Mouse (Mus musculus) embryonic facial prominence, embryonic 14.5 days (tissue): ENCODE measurements at regions not wholly inside any gene's neighbourhood (a gene's known extent, or its start where the extent isn't known, plus 50 kb on each side); places are given as distances from the start of the nearest gene placed in this dataset.
"Not testable (repeated sequence)": the region's sequence is repeated elsewhere in the genome, so short reads cannot be mapped to it uniquely, and the experiment has no call there.

Experiments used
- ATAC-seq: fragments of 200-750 bp; cut with Nextera tagmentation; 2 replicates; pipeline ENCODE4 v1.8.0; 2017; ENCODE audit warnings: low read depth, moderate number of reproducible peaks, moderate TSS enrichment
- DNase-seq: peaks from one replicate; pipeline ENCODE4 v3.0.0-alpha.2; 2015; ENCODE audit warnings: low spot score
- H3K27ac ChIP-seq: fragments of 300-500 bp; sonication (generic); replicated peaks from 2 replicates; pipeline ENCODE4 v1.5.1; 2014; ENCODE audit warnings: low read depth, mild to moderate bottlenecking, low read length, moderate library complexity
- H3K27me3 ChIP-seq: fragments of 300-500 bp; sonication (generic); replicated peaks from 2 replicates; pipeline ENCODE4 v1.6.1; 2014; ENCODE audit warnings: low read length; ENCODE audit not compliant: control insufficient read depth, insufficient read depth
- H3K36me3 ChIP-seq: fragments of 300-500 bp; sonication (generic); 2 replicates; pipeline ENCODE4 v1.6.1; 2014; ENCODE audit warnings: low read length, mixed read lengths; ENCODE audit not compliant: control insufficient read depth, insufficient read depth
- H3K4me1 ChIP-seq: fragments of 300-500 bp; sonication (generic); 2 replicates; pipeline ENCODE4 v1.6.1; 2014; ENCODE audit warnings: antibody characterized with exemption, low read length; ENCODE audit not compliant: control insufficient read depth, insufficient read depth
- H3K4me2 ChIP-seq: fragments of 300-500 bp; sonication (generic); 2 replicates; pipeline ENCODE4 v1.6.1; 2014; ENCODE audit warnings: low read depth, mild to moderate bottlenecking, low read length, moderate library complexity, mixed read lengths
- H3K4me3 ChIP-seq: fragments of 300-500 bp; sonication (generic); 2 replicates; pipeline ENCODE4 v1.5.1; 2014; ENCODE audit warnings: low read depth, mild to moderate bottlenecking, low read length
- H3K9ac ChIP-seq: fragments of 300-500 bp; sonication (generic); 2 replicates; pipeline ENCODE4 v1.6.1; 2014; ENCODE audit warnings: low read depth, mild to moderate bottlenecking, low read length, moderate library complexity, mixed read lengths
- H3K9me3 ChIP-seq: fragments of 300-500 bp; sonication (generic); 2 replicates; pipeline ENCODE4 v1.6.1; 2016; ENCODE audit warnings: low read length; ENCODE audit not compliant: control insufficient read depth
- WGBS: fragments of 180-500 bp; shearing (Covaris S2); extraction: QIAGEN DNeasy Blood & Tissue Kit; methylation state at CpG from one replicate; pipeline ENCODE4 v1.1.7; 2014; 5-methylcytosine and 5-hydroxymethylcytosine counted together

GRCm38 (mm10) chr13:85123309-85123708, 65.9 kb upstream of the Ccnh start:
- no peaks in the 10 kb centered on the region for H3K27me3 ChIP-seq
- H3K9ac ChIP-seq = no peak overlapping the region
- no peaks in the 10 kb centered on the region for H3K36me3 ChIP-seq
- H3K4me1 ChIP-seq = no peaks in the 10 kb centered on the region
- DNase-seq = no peak
- WGBS = 87% methylated on average over 2 of the region's 2 CpGs
- no peaks in the 10 kb centered on the region for H3K9me3 ChIP-seq
- H3K4me2 ChIP-seq = no peak overlapping the region
- no peak overlapping the region for H3K27ac ChIP-seq
- H3K4me3 ChIP-seq = no peak overlapping the region
- ATAC-seq = no peak

- not testable (repeated sequence) for DNase-seq, H3K27me3 ChIP-seq, H3K4me1 ChIP-seq, H3K36me3 ChIP-seq, H3K4me2 ChIP-seq, H3K9ac ChIP-seq, H3K27ac ChIP-seq, H3K9me3 ChIP-seq, H3K4me3 ChIP-seq
- WGBS = 90% methylated on average over 18 of the region's 18 CpGs
- ATAC-seq = peak; percentile 100
Measured at GRCm38 (mm10) chr13:85126573-85127547, 62.3 kb upstream of the Ccnh start.

- Histone ChIP-seq H3K27me3 (no peaks in the 10 kb centered on the region), H3K36me3 (no peaks in the 10 kb centered on the region), H3K4me2 (no peak overlapping the region), H3K27ac (no peak overlapping the region), H3K4me1 (no peaks in the 10 kb centered on the region), H3K9ac (no peak overlapping the region), H3K4me3 (no peak overlapping the region), H3K9me3 (no peaks in the 10 kb centered on the region)
- ATAC-seq (no peak), DNase-seq (no peak)
- 60% methylated on average over 1 of the region's 1 CpGs for WGBS
Measured at GRCm38 (mm10) chr13:85127548-85127925, 61.7 kb upstream of the Ccnh start.
